Comparison of ENCODE assay signal across 16 mouse cellular contexts in genomic region chr2:125481531-125482317, GRCm38 (mm10). TPM values are rescaled to one million over a fixed set of nuclear protein-coding genes. Genes with fewer than 3 reads are reported as not detected.
"Had no signal": no experiment of that assay in that cellular context is flagged by ENCODE, and none has a peak within 500 bp of the region (broad histone marks: within the 10 kb centered on the region; RNA-seq: fewer than 3 reads in every experiment).

No protein-coding gene starts in this region.

- H3K27ac ChIP-seq: limb, embryonic 10.5 days; liver, embryonic 15.5 days; macrophage; midbrain, embryonic 12.5 days; neural tube, embryonic 13.5 days had no signal

- ATAC-seq: midbrain, embryonic 16.5 days had no signal

- H3K27me3 ChIP-seq: liver, embryonic 15.5 days; midbrain, embryonic 12.5 days; neural tube, embryonic 13.5 days had no signal

- H3K4me2 ChIP-seq: liver, embryonic 11.5 days; liver, embryonic 15.5 days; lung, embryonic 14.5 days; midbrain, embryonic 12.5 days; neural tube, embryonic 13.5 days had no signal

- H3K4me1 ChIP-seq: liver, embryonic 15.5 days; midbrain, embryonic 12.5 days; neural tube, embryonic 13.5 days had no signal

- H3K9ac ChIP-seq: liver, embryonic 15.5 days; lung, embryonic 14.5 days; midbrain, embryonic 12.5 days; neural tube, embryonic 13.5 days had no signal

- H3K36me3 ChIP-seq: limb, embryonic 10.5 days; liver, embryonic 15.5 days; midbrain, embryonic 12.5 days; neural tube, embryonic 13.5 days had no signal

- DNase-seq: kidney, adult 8-10 months; kidney, postnatal 36 days; lung, embryonic 14.5 days; retina, postnatal 1 day; right cerebral cortex, postnatal 4 days; spleen, adult 18-20 months; thymus, adult 2 months; thymus, postnatal 25 days had no signal

- H3K4me3 ChIP-seq: limb, embryonic 10.5 days; liver, embryonic 15.5 days; midbrain, embryonic 12.5 days; neural tube, embryonic 13.5 days had no signal

- H3K9me3 ChIP-seq: limb, embryonic 10.5 days; liver, embryonic 15.5 days; midbrain, embryonic 12.5 days; neural tube, embryonic 13.5 days had no signal

RNA-seq across cellular contexts. Expression of gene Gm9913, which starts 23.2 kb away (rescaled TPM):
- total RNA-seq: megakaryocyte-erythroid progenitor cell, adult 5-6 weeks had no signal
- polyA plus RNA-seq: macrophage; neural tube, embryonic 13.5 days had no signal

RNA-seq across cellular contexts. Expression of gene Fbn1, which starts 26.1 kb away (rescaled TPM):
- total RNA-seq: megakaryocyte-erythroid progenitor cell, adult 5-6 weeks had no signal
